In genomic region chr4:131815774-131816173, GRCm38 (mm10) we compare ENCODE assay signal across 13 mouse cellular contexts.
"Had no signal": no experiment of that assay in that cellular context is flagged by ENCODE, and none has a peak within 500 bp of the region (broad histone marks: within the 10 kb centered on the region; RNA-seq: fewer than 3 reads in every experiment).

No protein-coding gene starts in this region.

- H3K9me3 ChIP-seq: limb, embryonic 15.5 days; lung, embryonic 15.5 days; midbrain, embryonic 13.5 days had no signal

- ATAC-seq: intestine, embryonic 16.5 days; midbrain, embryonic 13.5 days had no signal

- H3K27me3 ChIP-seq: limb, embryonic 15.5 days; lung, embryonic 15.5 days had no signal

- H3K4me2 ChIP-seq: hindbrain, embryonic 14.5 days; limb, embryonic 15.5 days; lung, embryonic 15.5 days; midbrain, embryonic 13.5 days had no signal

- DNase-seq: kidney, adult 9 months; kidney, postnatal 25 days; layer of hippocampus, adult 9-11 months; layer of hippocampus, postnatal 36 days; right cerebral cortex, adult 18-20 months; right cerebral cortex, postnatal 25 days; thymus, adult 18-20 months; thymus, postnatal 14 days had no signal

- H3K27ac ChIP-seq: hindbrain, embryonic 14.5 days; limb, embryonic 15.5 days; lung, embryonic 15.5 days; midbrain, embryonic 13.5 days had no signal

- H3K9ac ChIP-seq: hindbrain, embryonic 14.5 days; limb, embryonic 15.5 days; lung, embryonic 15.5 days; midbrain, embryonic 13.5 days had no signal

- H3K4me3 ChIP-seq: limb, embryonic 15.5 days; lung, embryonic 15.5 days; midbrain, embryonic 13.5 days had no signal

- H3K36me3 ChIP-seq: limb, embryonic 15.5 days; lung, embryonic 15.5 days; midbrain, embryonic 13.5 days had no signal
